Mouse (Mus musculus) central nervous system, embryonic 14 days (tissue): ENCODE measurements around the gene Olfr811. TPM values are rescaled to one million over a fixed set of nuclear protein-coding genes. Genes with fewer than 3 reads are reported as not detected.

Experiments
- polyA plus RNA-seq: library from polyadenylated mRNA; depleted of rRNA; stranded (reverse); fragments of >200 nt; gene quantifications from 2 replicates; pipeline ENCODE4 v1.2.3, GENCODE M21; 2012; rRNA removed

Gene Olfr811
- polyA plus RNA-seq, result not detected in 2 replicates

DNA sequence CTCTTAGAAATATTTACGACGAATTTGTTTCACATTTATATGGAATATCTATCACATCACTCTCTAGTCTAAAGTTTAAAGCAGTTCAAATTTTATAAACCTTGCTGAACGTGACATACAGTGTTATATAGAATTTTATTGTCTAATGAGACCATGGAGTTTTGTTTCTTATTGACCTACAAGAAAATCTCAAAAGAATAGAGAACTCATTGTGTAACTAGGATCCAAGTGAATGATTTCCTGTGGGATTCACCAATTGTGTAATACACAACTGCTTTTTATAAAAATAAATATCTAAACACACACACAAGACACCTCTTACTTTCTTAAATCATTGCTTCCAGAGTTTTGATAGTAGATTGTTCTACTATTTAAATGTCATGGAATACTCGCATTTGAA is at the start of gene Olfr811:
TSS of gene Olfr811 (minus strand) at position 101 of the 400 bp plus-strand sequence.

GRCm38 (mm10) chr10:129845994-129846393 is 41.8 kb upstream of the Olfr811 start, which contains the start of gene Olfr812:
TSS of gene Olfr812 (minus strand) at chr10:129846094.

DNA sequence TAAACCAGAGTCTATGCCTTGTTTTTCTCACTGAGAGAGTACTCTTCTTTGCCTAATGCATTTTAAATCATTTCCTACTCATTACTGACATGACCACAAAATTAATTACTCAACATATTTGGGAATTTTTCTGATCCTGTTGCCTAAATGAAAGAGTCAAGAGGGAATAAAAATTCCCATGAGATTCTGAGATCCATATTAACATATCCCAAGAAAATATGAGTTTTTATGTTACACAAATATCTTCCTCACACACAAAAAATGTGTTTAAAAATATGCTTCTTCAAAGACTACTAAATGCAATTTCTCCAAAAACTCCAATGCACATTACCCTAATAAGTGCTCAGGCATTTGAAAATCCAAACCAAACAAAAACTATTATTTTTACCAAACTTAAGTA is 9.4 kb downstream of the Olfr811 start, which contains the start of gene Olfr810:
TSS of gene Olfr810 (minus strand) at position 101 of the 400 bp plus-strand sequence.

GRCm38 (mm10) chr10:129774338-129774737 is 29.9 kb downstream of the Olfr811 start, which contains the start of gene Olfr809:
TSS of gene Olfr809 (plus strand) at chr10:129774638.

GRCm38 (mm10) chr10:129765182-129765581 is 39.0 kb downstream of the Olfr811 start, which contains the start of gene Olfr808:
TSS of gene Olfr808 (plus strand) at chr10:129765482.

DNA sequence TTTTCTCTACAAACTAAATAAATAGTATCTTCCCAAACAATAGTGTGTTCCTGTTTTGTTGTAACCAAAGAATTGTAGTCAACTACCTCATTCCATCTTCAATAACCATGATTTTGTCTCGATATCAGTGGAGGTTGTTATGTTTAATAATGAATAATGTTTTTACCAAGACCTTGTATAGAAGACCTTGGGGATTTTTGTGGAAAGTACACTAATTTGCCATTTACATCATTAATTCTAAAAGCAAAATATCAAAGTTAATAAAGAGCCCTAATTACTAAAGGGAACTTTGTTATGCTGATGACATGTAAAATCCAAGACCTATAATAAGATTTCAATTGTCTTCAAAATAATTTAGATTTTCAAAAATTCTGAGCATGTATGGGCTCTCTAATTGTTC is 46.5 kb downstream of the Olfr811 start, which contains the start of gene Olfr807:
TSS of gene Olfr807 (minus strand) at position 101 of the 400 bp plus-strand sequence.

Other genes starting within 250 kb of the Olfr811 start
- not detected in 2 replicates for gene Olfr794, start 236.7 kb downstream of the Olfr811 start, polyA plus RNA-seq
- gene Olfr796, start 191.8 kb downstream of the Olfr811 start, polyA plus RNA-seq, result not detected in 2 replicates
- not detected in 2 replicates for gene Olfr798, start 176.5 kb downstream of the Olfr811 start, polyA plus RNA-seq
- not detected in 2 replicates for gene Olfr799, start 166.9 kb downstream of the Olfr811 start, polyA plus RNA-seq
- gene Olfr800, start 146.7 kb downstream of the Olfr811 start, polyA plus RNA-seq, result not detected in 2 replicates
- gene Olfr801, start 130.5 kb downstream of the Olfr811 start, polyA plus RNA-seq, result not detected in 2 replicates
- gene Olfr802, start 116.2 kb downstream of the Olfr811 start, polyA plus RNA-seq, result not detected in 2 replicates
- not detected in 2 replicates for gene Olfr803, start 110.1 kb downstream of the Olfr811 start, polyA plus RNA-seq
- gene Olfr804, start 101.2 kb downstream of the Olfr811 start, polyA plus RNA-seq, result not detected in 2 replicates
- not detected in 2 replicates for gene Olfr805, start 75.0 kb downstream of the Olfr811 start, polyA plus RNA-seq
- gene Olfr806, start 62.5 kb downstream of the Olfr811 start, polyA plus RNA-seq, result not detected in 2 replicates
- not detected in 2 replicates for gene Olfr807, start 46.6 kb downstream of the Olfr811 start, polyA plus RNA-seq
- not detected in 2 replicates for gene Olfr808, start 38.9 kb downstream of the Olfr811 start, polyA plus RNA-seq
- gene Olfr809, start 29.8 kb downstream of the Olfr811 start, polyA plus RNA-seq, result not detected in 2 replicates
- gene Olfr810, start 9.5 kb downstream of the Olfr811 start, polyA plus RNA-seq, result not detected in 2 replicates
- not detected in 2 replicates for gene Olfr812, start 41.7 kb upstream of the Olfr811 start, polyA plus RNA-seq
- gene Olfr813, start 51.0 kb upstream of the Olfr811 start, polyA plus RNA-seq, result not detected in 2 replicates
- not detected in 2 replicates for gene Olfr814, start 75.5 kb upstream of the Olfr811 start, polyA plus RNA-seq
- not detected in 2 replicates for gene Olfr815, start 101.5 kb upstream of the Olfr811 start, polyA plus RNA-seq
- gene Olfr816, start 111.2 kb upstream of the Olfr811 start, polyA plus RNA-seq, result not detected in 2 replicates
- not detected in 2 replicates for gene Olfr818, start 144.7 kb upstream of the Olfr811 start, polyA plus RNA-seq
- gene Olfr819, start 162.9 kb upstream of the Olfr811 start, polyA plus RNA-seq, result not detected in 2 replicates
- not detected in 2 replicates for gene Olfr247, start 171.7 kb upstream of the Olfr811 start, polyA plus RNA-seq
- gene Gm10310, start 180.7 kb upstream of the Olfr811 start, polyA plus RNA-seq, result not detected in 2 replicates
- not detected in 2 replicates for gene Olfr820, start 208.2 kb upstream of the Olfr811 start, polyA plus RNA-seq
- gene Olfr821, start 226.0 kb upstream of the Olfr811 start, polyA plus RNA-seq, result not detected in 2 replicates